35 mouse cellular contexts compared by ENCODE assay signal in genomic region chr4:56271390-56271789, GRCm38 (mm10).
"Had no signal": no experiment of that assay in that cellular context is flagged by ENCODE, and none has a peak within 500 bp of the region (broad histone marks: within the 10 kb centered on the region; RNA-seq: fewer than 3 reads in every experiment).

No protein-coding gene starts in this region.

- H3K36me3 ChIP-seq: heart, embryonic 10.5 days; heart, embryonic 12.5 days; heart, embryonic 13.5 days; heart, embryonic 15.5 days; hindbrain, embryonic 10.5 days; hindbrain, embryonic 12.5 days; hindbrain, embryonic 13.5 days; hindbrain, embryonic 15.5 days; intestine, embryonic 15.5 days; kidney, embryonic 15.5 days had no signal

- H3K27me3 ChIP-seq: heart, embryonic 12.5 days; heart, embryonic 13.5 days; heart, embryonic 15.5 days; hindbrain, embryonic 12.5 days; hindbrain, embryonic 13.5 days; hindbrain, embryonic 15.5 days; intestine, embryonic 15.5 days; kidney, embryonic 15.5 days had no signal

- H3K4me2 ChIP-seq: heart, embryonic 11.5 days; heart, embryonic 12.5 days; heart, embryonic 13.5 days; heart, embryonic 15.5 days; hindbrain, embryonic 12.5 days; hindbrain, embryonic 13.5 days; hindbrain, embryonic 14.5 days; hindbrain, embryonic 15.5 days; intestine, embryonic 15.5 days; kidney, embryonic 15.5 days had no signal

- ATAC-seq: hindbrain, embryonic 16.5 days; hindbrain, postnatal 0 days; inflammation-experienced regulatory T-cells, adult 6 months; intestine, embryonic 15.5 days; intestine, embryonic 16.5 days; intestine, postnatal 0 days had no signal

- H3K9me3 ChIP-seq: heart, embryonic 10.5 days; heart, embryonic 12.5 days; heart, embryonic 13.5 days; heart, embryonic 15.5 days; hindbrain, embryonic 10.5 days; hindbrain, embryonic 12.5 days; hindbrain, embryonic 13.5 days; hindbrain, embryonic 15.5 days; intestine, embryonic 15.5 days; kidney, embryonic 15.5 days had no signal

- H3K9ac ChIP-seq: heart, embryonic 12.5 days; heart, embryonic 13.5 days; heart, embryonic 15.5 days; hindbrain, embryonic 12.5 days; hindbrain, embryonic 13.5 days; hindbrain, embryonic 14.5 days; hindbrain, embryonic 15.5 days; intestine, embryonic 15.5 days; kidney, embryonic 15.5 days had no signal

- H3K4me1 ChIP-seq: heart, embryonic 10.5 days; heart, embryonic 12.5 days; heart, embryonic 15.5 days; hindbrain, embryonic 10.5 days; hindbrain, embryonic 12.5 days; hindbrain, embryonic 13.5 days; hindbrain, embryonic 15.5 days; intestine, embryonic 15.5 days; kidney, embryonic 15.5 days had no signal

- DNase-seq: heart, postnatal 10 days; heart, postnatal 14 days; heart, postnatal 36 days; heart, postnatal 4 days; kidney, adult 11 months; kidney, adult 18-20 months; kidney, adult 2 months; kidney, adult 8-10 months; kidney, adult 9 months; kidney, postnatal 10 days; kidney, postnatal 14 days; kidney, postnatal 25 days; kidney, postnatal 36 days; kidney, postnatal 4 days; layer of hippocampus, adult 9-11 months; layer of hippocampus, postnatal 36 days had no signal

- H3K4me3 ChIP-seq: heart, embryonic 10.5 days; heart, embryonic 12.5 days; heart, embryonic 13.5 days; heart, embryonic 15.5 days; hindbrain, embryonic 10.5 days; hindbrain, embryonic 12.5 days; hindbrain, embryonic 13.5 days; hindbrain, embryonic 15.5 days; intestine, embryonic 15.5 days; kidney, embryonic 15.5 days; layer of hippocampus, adult 2 months had no signal

- H3K27ac ChIP-seq: heart, embryonic 10.5 days; heart, embryonic 13.5 days; heart, embryonic 15.5 days; hindbrain, embryonic 10.5 days; hindbrain, embryonic 12.5 days; hindbrain, embryonic 13.5 days; hindbrain, embryonic 14.5 days; hindbrain, embryonic 15.5 days; hindbrain, postnatal 0 days; intestine, embryonic 15.5 days; kidney, embryonic 15.5 days; kidney, postnatal 0 days; layer of hippocampus, adult 2 months had no signal
